Mouse (Mus musculus) bone marrow macrophage, adult 2 months (primary cell): Measurements from ENCODE around the gene Use1.

ENCODE experiments used
- CTCF ChIP-seq: IDR thresholded peaks from 2 replicates; pipeline ENCODE4 v1.5.1; 2012; ENCODE audit warnings: low read depth, mild to moderate bottlenecking, low read length, moderate library complexity
- POLR2A ChIP-seq: IDR thresholded peaks from 2 replicates; pipeline ENCODE4 v1.6.1; 2012; ENCODE audit warnings: mild to moderate bottlenecking, low read depth, low read length, borderline replicate concordance

- TF ChIP-seq CTCF (no peak), POLR2A (no peak)
Observed at GRCm38 (mm10) chr8:71351117-71351516, 15.5 kb upstream of the Use1 start.
